Mouse (Mus musculus) urinary bladder, postnatal 0 days (tissue): ENCODE results near the gene Prkd3. TPM values are rescaled to one million over a fixed set of nuclear protein-coding genes. Genes with fewer than 3 reads are reported as not detected.

Experiments used
- polyA plus RNA-seq: library from polyadenylated mRNA; unstranded; fragments of >200 nt; fragmentation: Nextera tagmentation; extraction: Ambion mirVana; gene quantifications from 2 replicates; pipeline ENCODE4 v1.2.1, GENCODE M21; 2015

The Prkd3 gene
- 19.2 and 23.5 TPM in 2 replicates for polyA plus RNA-seq

DNA sequence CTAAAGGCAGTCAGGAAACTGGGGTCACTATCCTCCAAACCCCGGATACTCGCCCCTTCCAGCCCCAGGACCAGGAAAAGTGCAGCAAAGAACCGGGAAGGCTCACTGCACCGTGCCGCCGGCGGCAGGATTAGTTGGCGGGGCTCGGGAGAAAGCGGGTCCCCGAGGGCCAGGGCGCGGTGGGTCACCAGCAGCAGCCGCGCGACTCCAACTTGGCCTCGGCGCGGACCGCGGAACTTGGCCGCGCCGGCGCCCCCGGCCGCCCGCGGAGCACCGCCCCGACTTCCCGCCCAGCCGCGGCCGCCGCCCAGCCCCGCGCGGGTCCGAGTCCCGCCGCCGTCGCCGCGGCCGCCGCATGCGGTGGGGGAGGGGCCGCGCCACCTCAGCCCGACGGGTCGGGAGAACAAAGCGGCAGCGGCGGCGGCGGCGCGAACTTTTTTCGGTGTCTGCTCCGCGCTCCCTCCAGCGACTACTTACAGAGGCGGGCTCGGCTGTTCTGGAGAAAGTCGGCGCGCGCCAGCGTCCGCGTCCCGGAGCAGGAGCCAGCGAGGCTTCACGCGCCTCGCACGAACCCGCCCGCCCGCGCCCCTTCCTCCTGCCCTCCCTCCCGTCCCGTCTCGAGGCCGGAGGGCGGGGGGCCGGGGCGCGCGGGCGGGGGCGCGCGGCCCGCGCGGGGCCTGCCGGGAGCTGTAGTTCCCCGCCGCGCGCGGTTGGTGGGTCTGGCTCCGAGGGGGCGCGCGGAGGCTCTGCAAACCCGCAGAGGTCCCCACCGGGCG, at the start of gene Prkd3:
Gene Prkd3 (minus strand): TSS at position 609 of the 776 bp plus-strand sequence.

DNA sequence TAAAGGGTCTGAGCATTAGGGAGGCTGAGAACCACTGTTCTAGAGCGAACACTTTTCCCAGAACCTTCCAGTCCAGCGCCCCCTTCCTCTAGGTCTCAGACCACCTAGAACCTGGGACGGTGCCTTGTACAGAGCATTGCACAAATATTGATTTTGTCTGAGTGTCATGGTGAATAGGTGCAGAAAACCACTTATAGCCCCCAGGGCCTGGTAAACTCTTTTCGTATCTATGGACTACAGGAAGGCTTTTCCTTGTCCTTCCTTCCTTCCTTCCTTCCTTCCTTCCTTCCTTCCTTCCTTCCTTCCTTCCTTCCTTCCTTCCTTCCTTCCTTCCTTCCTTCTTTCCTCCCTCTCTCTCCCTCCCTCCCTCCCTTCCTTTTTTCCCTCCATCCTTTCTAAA, 31.0 kb upstream of the Prkd3 start, which contains the start of gene Qpct:
Gene Qpct (plus strand): TSS at position 301 of the 400 bp plus-strand sequence.

DNA sequence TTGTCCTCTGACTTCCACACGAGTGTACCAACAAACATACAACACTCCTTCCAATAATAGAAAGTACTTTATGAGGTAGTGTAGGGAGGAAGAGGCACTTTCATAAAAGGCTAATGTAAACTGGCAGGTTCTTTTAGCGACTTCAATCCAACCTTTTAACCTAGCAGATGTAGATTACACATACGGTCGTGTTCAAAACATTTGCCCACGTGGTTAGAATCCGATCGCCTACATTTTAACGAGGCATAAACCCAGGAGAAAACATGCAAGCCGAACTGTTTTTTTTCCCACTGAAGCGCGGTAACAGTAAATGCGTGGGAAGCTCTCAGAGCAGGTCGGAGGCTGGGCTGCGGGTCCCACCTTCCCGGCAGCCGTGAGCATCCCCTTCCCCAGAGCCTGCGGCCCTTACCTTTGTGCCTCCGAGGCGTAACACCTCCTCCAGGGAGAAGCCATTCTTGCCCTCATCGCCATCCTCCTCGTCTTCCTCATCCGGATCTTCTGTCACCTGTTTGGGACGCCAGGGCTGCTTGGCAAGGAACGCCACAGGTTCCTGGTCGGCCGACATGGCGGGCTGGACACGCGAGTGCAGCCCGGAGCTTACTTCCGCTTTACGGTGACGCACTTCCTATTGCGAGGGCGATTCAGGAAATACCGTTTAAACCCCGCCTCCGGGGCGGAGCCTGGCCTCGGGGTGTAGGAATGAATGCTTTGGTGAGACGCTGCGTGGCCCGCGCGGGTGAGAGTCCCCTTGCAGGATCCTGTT, 84.0 kb downstream of the Prkd3 start, which contains the start of the genes Cebpz and Ndufaf7:
Gene Cebpz (minus strand): TSS at position 601 of the 763 bp plus-strand sequence.
Gene Ndufaf7 (plus strand): TSS at position 671 of the 763 bp plus-strand sequence.

DNA sequence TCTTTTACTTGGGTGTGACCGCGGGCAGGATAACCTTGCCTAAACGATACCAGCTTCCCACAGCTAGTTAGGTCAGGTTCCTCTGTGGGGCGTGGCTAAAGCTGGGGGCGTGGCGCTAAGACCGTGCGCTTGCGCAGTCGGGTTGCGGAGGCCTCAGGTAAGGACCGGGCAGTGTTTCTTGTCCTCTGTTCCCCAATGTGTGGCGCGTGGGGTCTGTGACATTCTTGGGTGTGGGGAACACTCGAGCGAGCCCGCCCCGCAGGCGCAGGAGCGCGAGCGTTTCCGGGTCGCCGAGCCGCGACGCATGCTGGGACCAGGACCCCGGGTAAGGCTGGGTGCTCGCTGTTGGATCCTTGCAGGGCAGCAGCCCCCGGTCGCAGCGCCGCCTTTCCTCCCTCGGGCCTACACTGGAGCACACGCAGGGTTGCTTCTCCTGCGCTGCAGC, 104.2 kb downstream of the Prkd3 start, which contains the start of gene Cebpzos:
Gene Cebpzos (plus strand): TSS at position 132 of the 445 bp plus-strand sequence.

DNA sequence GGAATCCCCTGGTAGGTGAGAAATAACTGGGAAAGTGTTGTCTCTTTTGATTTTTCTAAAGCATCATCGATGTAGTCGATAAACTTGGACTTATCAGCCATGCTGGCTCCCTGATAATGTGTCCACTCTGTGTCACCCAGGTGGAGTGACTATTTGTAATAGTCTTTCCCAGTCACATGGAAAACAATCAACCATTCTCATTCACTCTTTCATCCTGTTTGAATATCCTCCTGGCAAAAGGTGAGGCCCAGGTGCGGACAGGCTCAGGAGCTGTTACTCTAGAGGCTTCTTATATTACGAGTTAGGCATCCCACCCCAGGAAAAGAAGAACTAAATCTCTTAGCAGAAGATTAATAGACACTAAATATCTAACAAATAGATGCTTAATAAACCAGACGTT, 113.7 kb downstream of the Prkd3 start, which contains the start of gene Sult6b1:
Gene Sult6b1 (minus strand): TSS at position 101 of the 400 bp plus-strand sequence.

Other genes with a start within 250 kb of the Prkd3 start
- 4.6 and 6.0 TPM in 2 replicates for gene Heatr5b, start 185.5 kb downstream of the Prkd3 start, polyA plus RNA-seq
- gene Gpatch11, start 185.2 kb downstream of the Prkd3 start, polyA plus RNA-seq = 38.8 and 46.2 TPM in 2 replicates
- 13.3 and 14.3 TPM in 2 replicates for gene Eif2ak2, start 138.2 kb downstream of the Prkd3 start, polyA plus RNA-seq
- 0.06 and 0.10 TPM in 2 replicates for gene Sult6b1, start 113.8 kb downstream of the Prkd3 start, polyA plus RNA-seq
- 77.9 and 81.0 TPM in 2 replicates for gene Cebpzos, start 104.3 kb downstream of the Prkd3 start, polyA plus RNA-seq
- 35.2 and 36.6 TPM in 2 replicates for gene Cebpz, start 83.8 kb downstream of the Prkd3 start, polyA plus RNA-seq
- 37.6 and 40.2 TPM in 2 replicates for gene Ndufaf7, start 83.7 kb downstream of the Prkd3 start, polyA plus RNA-seq
- 94.7 and 131 TPM in 2 replicates for gene Qpct, start 31.1 kb upstream of the Prkd3 start, polyA plus RNA-seq